Mouse (Mus musculus): ENCODE results near the gene Dpf2.

Dpf2 gene

DNA sequence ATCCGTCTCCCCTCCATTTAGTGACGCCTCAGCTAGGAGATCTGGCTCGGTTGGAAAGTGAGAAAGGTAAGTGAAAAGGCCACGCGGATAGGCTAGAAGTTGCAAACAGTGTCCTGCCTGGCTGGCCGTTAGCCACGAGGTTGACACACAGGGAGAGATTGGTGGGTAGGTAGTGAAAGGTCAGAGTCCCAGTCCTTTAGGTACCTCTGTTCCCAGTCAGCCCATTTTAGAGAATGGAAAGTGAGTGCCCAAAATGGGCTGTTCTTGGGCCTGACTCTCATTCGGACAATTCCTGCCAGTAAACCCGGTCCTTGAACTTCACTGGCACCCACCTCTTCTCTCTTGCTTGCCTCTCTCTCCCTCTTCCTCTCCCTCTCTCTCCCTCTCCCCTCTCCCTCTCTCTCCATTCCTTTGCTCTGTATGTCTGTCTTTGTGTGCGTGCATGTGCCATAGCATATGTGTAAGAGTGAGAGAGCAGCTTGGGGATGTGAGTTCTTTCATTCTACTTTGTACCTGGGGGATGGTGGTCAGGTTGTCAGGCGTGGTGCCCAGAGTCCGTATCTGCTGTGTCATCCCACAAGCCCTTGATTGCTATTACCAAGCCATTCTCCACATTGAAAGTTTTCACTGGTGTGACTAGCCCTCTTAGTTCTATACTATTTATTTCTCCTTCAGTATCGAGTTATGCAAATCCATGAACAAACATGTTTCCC lies at the start of gene Dpf2:
Gene Dpf2, minus strand, starts transcription at position 4 of the 713 bp plus-strand sequence.
- DNase-seq (ENCODE audit: low read depth), result no peak

DNA sequence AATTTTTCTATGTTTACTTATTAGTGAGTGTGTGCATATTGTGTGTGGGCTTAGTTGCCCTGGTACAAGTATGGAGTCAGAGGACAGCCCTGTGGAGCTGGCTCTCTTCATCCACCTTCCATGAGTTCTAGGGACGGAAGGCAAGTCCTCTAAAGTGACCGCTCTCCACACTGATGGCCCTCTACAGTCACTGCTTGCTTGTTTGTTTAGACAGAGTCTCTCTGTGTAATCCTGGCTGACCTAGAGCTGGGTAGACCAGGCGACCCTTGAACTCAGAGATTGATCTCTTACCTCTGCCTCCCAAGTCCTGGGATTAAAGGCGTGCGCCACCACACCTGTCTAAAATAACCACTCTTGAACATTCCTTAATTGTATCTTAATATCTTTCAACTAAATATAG lies 44.6 kb upstream of the Dpf2 start:
- no peak for DNase-seq (ENCODE audit: low read depth)

DNA sequence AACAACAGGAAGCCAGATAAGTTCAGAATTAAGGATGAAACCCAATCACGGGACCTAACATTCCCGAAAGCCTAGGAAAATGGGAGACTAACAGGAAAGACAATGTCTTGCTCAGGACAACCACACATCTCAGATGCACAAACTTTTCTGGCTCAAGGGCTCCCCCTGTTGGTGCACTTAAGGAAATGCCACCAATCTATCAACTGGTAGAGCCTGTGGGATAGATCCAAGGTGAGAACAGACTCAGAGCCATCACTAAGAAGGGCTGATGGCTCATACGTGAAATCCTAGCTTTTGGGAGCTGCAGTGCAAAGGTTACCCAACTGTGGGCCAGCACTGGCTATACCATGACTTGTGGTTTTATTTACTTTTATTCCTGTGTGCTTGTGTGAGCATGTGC lies 43.9 kb upstream of the Dpf2 start:
- peak; percentile 88 for DNase-seq (ENCODE audit: low read depth)

DNA sequence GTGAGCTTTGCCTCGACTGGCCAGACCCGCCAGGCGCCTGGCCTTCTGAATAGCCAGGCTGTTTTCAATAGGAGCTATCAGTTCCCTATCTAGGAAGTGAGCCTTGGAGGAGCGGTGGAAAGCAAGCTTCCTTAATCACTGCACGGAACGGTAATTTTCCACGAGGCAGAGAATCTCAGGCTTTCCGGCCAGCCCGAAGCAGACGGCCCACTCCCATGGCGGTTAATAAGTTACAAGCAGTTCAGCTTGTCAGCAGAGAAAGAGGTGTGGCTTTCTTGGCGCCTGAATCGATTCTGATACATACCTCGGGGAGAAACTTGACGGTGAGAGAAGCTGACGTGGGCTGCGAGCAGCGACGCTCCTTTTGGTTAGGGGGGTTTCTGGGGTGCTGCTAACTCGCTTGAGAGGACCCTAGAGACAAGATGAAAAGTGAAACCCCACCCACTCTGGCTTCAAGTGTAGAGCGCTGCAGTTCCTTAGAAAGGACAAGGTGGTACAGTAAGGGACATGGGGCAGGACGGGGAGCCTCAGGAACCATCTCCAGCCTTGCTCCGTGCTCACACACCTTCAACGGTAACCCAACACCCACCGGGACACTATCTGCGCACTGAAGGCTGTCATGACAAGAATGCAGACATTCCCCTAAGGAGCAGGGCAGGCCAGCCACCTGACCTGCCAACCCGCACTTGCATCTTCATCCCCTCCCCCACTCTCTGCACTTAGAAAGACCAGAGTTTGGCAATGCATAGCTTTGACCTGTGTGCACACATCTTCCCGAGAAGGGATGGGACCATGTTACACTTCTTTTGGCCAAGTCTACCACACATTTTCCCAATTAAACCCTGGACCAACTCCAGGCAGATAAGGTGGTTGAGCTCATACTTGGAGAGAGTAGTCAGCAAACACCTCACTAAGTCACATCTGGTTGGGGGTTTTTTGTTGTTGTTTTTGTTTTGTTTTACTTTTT lies 43.2 kb upstream of the Dpf2 start:
- no peak for DNase-seq (ENCODE audit: low read depth)

DNA sequence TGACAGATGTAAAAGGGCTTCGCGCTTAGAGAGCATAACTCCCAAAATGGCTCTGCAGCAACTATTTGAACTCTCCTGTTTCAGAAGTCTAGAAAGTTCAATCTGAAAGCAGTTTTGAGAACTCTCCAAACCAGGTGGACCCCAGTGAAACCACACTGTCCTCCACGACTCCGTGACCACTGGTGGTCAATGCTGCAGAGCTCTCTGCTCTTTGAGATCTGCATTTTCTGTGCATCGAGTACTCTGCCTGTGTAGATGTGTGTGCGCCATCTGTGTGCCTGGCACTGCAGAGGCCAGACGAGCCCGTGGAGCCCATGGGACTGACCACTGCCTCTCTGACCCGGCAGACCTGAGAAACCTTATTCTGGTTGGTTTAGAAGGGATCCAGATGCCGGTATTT lies 42.1 kb upstream of the Dpf2 start:
- DNase-seq (ENCODE audit: low read depth), result no peak

DNA sequence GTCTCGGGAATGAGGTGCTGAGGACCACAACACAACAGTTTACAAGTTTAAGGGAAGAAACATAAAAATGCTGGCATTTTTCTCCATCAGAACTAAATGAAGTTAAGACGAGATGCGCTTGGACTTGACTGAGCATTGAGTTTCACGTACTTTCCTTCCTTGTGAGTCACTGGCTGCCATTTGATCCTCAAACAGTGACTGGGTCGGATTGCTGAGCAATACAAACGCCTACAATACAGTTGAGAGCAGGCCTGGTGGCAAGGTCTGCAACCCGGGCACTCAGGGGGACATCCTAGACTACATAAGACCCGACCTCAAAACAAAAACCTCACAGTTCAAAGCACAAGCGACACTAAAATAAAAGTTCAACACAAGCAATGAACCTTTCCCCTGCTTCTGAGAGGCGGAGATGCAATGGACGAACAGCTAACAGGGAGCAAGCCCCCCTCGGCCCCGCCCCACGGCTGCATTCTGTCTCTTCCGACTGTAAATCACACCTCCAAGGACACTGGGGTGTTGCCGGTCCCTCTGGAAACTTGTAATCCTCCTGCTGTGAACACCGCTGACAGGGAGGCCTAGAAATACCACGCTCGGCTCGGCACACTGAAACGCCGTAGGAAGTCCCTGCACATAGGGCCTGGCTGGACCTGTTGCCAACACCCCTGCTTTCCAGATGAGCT lies 41.4 kb upstream of the Dpf2 start:
- DNase-seq (ENCODE audit: low read depth), result no peak

DNA sequence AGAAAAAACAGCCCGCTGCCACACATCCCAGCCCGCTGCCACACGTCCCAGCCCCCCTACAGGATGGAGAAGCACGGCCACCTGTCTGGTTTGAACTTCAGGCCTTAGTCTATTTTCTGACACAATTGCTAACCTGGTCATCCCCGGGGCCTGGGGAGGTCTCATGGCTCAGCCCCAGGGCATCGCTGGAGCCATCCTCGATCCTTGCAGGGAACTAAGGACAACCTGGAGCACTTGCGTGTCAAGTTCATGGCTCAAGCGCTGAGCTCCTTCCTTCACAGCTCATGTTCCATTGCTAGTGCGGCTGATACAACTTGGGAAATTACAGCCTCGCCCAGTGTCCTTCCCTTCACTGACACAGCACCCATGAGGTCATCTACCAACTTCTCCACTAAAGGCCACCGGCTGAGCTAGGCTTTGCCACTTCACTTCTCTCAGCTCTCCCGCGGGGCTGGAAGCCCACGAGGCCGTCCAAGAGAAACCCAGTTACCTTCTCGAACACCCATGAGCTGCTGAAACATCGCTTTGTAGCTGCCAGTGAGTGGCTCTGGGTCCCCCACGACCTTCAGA lies 40.5 kb upstream of the Dpf2 start:
- DNase-seq (ENCODE audit: low read depth), result no peak

DNA sequence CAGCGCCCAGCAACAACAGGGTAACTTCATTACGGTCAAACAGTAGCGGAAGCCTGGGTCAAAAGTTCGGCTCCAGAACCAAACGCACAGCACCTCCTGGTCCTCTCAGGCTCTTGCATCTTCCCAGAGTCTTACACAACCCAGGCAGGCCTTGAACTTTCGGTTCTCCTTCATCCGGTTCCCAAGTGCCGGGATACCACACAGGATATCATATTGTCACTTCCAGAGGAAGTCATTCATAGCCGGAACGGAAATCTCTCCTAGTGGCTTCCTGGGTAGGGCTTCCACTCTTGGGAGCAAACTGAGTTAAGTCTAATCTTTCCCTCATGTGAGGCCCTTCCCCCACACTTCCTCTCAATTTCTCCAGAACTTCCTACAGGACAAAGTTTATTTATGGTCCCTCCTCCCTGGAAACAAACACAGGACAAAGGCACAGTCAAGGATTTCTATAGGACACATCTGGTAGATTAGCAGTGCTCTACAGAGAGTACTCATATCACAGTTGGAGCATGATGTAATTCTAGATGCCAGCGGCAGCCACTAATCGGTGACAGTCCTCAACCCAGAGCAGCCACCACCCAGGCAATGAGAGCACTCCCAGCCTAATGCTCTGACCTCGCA lies 39.4 kb upstream of the Dpf2 start:
- no peak for DNase-seq (ENCODE audit: low read depth)

DNA sequence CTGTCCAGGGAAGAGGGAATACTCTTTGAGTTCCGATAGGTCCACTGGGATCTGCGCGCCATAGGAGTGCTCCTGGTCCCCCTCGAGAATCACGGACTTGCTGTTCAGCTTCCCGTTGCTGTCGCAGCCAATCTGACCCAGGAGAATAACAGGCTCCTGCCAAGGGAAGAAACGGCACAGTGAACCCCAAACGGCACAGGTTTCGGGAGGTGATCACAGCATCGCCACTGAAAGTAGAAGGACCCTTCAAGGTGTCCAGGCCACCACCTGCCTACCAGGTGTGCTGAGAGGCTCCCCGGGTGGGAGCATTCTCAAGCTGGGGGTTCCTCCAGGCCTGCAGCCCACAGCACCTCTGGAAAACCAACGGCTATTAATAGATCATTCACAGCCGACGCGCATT lies 38.8 kb upstream of the Dpf2 start:
- no peak for DNase-seq (ENCODE audit: low read depth)

DNA sequence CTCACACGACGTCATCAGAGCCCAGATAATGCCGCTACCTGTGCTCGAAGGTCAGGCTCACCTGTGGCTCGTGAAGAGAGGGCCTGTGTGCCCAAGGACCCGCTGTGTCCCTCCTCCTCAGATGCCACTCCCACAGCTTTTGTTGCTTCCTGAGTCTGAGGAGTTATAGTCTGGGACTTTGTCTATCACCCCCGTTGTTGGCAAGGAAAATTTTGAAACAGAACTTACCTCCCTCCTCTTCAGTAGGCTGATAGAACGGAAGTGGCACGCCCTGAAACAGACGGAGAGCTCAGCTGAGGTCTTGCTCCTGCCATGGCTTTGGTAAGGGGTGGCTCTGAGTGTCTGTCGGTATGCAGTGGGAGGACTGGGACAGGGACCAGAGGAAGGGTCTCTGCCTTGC lies 37.4 kb upstream of the Dpf2 start:
- no peak for DNase-seq (ENCODE audit: low read depth)

DNA sequence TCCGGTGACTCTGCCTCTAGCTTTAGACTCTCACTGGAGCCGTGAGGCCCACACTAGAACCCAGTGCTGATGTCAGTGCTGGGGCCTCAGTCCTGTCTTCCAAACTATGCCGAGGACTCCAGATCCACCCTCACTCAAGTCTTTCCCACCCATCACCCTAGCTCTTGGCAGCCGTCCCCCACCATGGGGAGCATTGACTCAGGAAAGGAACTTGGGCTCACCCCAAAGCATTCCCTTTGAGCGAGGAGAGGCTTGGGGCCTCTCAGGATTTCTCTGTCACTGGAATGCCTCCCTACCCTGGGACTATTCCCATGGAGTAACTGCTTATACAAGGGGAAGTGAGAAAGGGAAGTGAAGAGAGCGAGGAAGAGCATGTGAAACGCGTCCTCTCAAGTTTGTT lies 33.1 kb upstream of the Dpf2 start:
- no peak for DNase-seq (ENCODE audit: low read depth)

DNA sequence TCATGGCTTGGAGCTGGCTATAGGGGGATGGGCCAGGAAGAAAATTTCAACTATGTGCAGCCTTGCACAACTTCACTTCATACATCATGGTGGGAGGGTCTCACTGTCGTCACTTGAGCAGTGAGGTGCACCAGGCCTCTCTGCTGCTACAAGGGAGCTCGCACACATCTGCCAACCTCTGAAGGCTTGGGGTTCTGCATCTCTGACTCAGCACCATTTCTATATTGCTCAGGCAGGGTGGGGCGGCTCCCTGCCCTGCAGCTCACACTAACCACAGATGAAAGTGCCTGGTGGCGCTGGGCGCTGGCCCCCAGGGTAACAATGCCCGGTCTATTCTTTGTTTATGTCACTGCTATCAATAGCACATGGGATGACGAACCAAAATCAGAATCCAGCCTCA lies 32.2 kb upstream of the Dpf2 start:
- DNase-seq (ENCODE audit: low read depth), result no peak

DNA sequence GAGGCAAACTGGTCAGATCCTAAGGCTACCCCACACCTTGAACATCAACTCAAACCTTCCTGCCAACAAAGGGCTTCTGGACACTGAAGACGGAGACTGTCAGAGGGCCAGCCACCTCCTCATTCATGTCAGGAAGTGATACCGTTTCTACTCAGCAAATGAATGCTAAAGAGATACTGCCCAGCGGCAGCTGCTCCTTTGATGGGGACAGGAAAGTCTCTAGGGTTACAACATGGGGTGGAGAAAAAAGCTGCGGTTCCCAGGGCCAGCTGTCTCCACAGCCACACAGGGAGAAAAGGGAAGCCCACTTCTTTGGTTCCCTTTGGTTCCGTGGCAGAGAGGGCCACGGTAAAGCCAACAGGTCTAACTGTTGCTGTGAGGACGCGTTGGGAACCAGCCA lies 31.3 kb upstream of the Dpf2 start:
- no peak for DNase-seq (ENCODE audit: low read depth)

DNA sequence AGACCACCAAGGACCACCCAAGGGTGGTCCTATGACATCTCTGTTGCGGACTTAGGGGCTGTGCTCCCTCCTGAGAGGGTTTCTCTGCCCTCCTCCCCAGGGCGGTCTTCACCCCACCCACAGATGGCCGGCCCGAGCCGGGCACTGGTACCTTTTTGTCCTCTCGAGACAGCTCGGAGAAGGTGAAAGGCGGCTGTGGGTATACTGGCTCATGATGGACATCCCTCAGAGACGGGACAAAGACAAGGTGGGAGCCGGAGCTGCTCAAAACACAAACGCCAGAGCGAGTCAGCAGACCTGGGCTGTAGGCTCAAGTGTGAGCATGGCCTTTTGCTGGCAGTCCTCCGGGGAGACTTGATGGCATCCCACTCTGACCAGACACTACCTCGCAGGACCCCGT lies 30.6 kb upstream of the Dpf2 start:
- DNase-seq (ENCODE audit: low read depth), result no peak

DNA sequence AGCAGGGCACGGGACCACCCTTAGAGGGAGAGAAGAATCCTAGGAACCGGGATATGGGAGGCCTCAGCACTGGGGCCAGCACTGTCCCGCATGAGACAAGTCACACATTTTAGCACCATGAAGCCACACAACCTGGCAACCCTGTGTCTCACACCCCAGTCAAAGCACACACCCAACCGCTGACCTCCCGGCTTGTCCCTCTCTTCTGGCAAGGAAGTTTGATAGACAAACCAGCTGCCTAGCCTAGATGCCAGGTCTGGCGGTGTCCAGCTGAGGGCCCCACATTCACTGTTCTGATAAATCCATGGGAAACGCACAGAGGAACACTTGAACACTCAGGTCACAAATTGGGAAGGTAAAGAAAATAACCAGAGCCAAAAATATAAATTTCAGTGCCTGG lies 29.8 kb upstream of the Dpf2 start:
- DNase-seq (ENCODE audit: low read depth), result no peak

DNA sequence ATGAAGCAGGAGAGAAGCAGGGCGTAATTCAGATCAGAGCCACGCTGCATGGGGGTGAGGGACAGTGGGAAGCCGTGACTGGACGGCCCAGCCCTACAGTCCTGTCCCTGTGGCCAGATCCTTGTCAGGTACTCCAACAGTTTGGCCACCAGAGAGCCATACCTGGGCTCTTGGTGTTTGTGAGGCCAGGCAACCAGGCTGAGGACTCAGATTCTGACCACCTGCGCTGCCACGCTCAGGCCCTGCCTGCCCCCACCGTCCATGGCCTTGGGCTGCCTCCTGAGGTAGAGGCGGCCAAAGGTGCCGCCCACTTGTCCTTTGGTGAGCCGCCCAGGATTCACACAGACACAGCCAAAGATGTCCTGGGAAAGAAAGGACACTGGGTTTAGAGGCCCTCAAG lies 27.8 kb upstream of the Dpf2 start:
- DNase-seq (ENCODE audit: low read depth), result no peak

DNA sequence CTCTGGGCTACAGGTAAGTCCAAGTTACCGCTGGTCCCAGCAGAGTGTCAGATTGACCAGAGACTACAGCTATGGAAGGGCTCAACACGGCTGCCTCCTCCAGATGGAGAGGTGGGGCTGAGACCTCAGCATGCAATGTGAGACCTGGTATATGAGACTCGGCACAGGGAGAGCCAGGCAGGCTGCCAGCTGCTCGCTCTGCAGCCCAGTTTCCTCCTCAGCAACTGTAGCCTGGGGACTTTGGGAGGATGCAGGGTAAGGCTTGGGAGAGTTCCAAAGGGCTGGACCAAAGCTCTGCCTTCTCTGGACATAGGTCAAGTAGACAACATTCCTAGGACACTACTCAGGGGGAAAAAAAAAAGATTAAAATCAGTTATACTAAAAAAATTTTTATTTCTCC lies 27.4 kb upstream of the Dpf2 start:
- DNase-seq (ENCODE audit: low read depth), result no peak

DNA sequence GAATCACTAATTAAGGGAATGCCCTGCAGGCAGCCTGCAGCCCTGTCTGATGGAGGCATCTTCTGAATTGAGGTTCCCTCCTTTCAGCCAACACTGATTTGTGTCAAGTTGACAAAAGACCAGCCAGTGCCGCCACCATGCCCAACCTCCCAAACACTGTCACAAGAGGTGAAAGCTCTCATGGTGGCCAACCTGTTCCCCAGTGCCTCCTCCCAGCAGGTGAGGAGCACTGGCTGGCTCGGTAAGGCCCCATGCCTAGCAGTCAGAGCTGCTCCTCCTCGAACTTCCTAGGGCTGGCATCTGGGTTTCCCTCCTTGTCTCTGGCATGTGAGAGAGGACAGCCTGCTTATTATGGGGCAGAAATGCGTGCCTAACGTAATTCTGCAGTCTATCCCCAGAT lies 26.9 kb upstream of the Dpf2 start:
- DNase-seq (ENCODE audit: low read depth), result no peak

DNA sequence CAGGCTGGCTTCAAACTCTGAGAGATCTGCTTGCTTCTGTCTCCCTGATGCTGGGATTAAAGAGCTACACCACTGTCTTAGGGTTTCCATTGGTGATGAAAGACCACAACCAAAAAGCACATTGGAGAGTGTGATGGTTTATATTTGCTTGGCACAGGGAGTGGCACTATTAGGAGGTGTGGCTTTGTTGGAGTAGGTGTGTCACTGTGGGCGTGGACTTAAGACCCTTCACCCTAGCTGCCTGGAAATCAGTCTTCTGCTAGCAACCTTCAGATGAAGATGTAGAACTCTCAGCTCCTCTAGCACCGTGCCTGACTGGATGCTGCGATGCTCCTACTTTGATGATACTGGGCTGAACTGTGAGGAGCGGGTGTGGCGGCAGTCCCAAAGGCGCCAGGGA lies 25.7 kb upstream of the Dpf2 start:
- DNase-seq (ENCODE audit: low read depth), result no peak

DNA sequence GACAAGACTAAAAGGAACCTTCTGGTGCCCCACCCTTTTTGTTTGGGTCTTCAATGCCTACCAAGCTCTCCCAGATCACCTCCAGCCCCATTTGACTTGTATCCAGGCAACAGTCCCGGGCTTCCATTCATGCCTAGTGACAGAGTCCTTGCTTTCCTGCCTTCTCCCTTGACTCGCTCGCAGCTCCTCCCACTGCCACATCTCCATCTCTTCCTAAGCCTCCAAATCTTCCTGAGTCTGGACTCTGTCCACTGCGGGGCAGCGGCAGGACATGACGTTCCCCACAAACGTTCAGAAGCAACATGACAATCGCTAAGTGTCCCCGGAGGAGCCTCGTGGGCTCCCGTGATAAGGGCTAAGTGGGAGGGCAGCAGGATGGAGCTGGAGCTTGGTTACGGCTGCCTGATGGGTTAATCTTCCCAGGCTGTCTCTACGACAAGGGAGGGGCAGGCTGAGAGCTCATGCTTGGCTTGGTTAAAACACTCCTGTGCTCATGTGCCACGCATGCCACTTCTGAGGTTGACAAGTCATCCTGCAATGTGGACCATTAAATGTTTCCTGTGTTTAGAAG lies 25.1 kb upstream of the Dpf2 start:
- no peak for DNase-seq (ENCODE audit: low read depth)

DNA sequence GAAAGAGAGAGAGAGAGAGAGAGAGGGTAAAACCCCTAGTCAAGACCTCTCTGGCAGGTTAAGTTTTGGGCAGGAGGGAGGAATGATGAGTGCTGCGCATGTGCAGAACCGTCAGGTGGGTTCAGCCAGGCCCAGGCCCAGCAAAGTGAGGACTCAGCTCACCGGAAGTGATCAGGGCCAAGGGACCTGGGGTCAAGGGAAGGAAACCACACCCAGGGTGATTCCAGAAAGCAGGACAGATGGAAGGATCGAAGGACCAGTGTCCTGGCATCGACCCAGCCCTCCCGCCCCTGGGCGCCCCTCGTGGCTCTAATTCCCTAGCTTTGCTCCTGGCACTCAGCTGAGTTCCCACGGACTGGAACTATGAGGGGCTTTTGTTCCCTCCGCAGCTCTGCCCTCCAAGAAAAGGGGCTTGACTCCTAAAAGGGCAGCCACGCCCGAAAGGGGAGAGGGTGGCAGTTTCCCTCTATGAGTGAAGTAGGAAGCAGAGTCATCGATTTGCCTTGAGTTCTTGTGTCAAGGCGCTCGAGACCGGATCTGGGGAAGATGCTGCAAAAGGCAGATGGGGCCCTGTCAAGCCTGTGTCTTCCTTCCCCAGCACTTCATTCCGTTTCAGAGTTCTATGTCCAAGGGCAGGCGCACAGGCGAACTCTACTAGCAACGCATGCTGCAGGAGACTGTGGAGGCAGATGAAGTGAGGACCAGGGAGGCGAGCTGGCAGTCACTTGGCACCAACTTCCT lies 24.5 kb upstream of the Dpf2 start:
- DNase-seq (ENCODE audit: low read depth), result no peak

All from induced T-regulatory cell, adult 2 months (primary cell).